Mouse (Mus musculus) kidney, embryonic 14.5 days (tissue): ENCODE measurements around the gene Cacna1c. TPM values are rescaled to one million over a fixed set of nuclear protein-coding genes. Genes with fewer than 3 reads are reported as not detected.

Experiments used
- ATAC-seq: fragments of 200-750 bp; cut with Nextera tagmentation; 2 replicates; pipeline ENCODE4 v1.8.0; 2017; ENCODE audit warnings: moderate number of reproducible peaks, mild to moderate bottlenecking, moderate TSS enrichment, moderate library complexity; ENCODE audit not compliant: low FRiP score, low TSS enrichment
- H3K27ac ChIP-seq: fragments of 300-500 bp; sonication (generic); 2 replicates; pipeline ENCODE4 v1.5.1; 2014; ENCODE audit warnings: low read depth, mild to moderate bottlenecking, low read length, moderate library complexity, mixed read lengths
- H3K27me3 ChIP-seq: fragments of 300-500 bp; sonication (generic); 2 replicates; pipeline ENCODE4 v1.6.1; 2014; ENCODE audit warnings: mild to moderate bottlenecking, low read length; ENCODE audit not compliant: control insufficient read depth, insufficient read depth
- H3K36me3 ChIP-seq: fragments of 300-500 bp; sonication (generic); 2 replicates; pipeline ENCODE4 v1.6.1; 2014; ENCODE audit warnings: low read length, mixed read lengths; ENCODE audit not compliant: control insufficient read depth, insufficient read depth
- H3K4me1 ChIP-seq: fragments of 300-500 bp; sonication (generic); 2 replicates; pipeline ENCODE4 v1.6.1; 2014; ENCODE audit warnings: low read length, mixed read lengths; ENCODE audit not compliant: control insufficient read depth, insufficient read depth
- H3K4me2 ChIP-seq: fragments of 300-500 bp; sonication (generic); replicated peaks from 2 replicates; pipeline ENCODE4 v1.6.1; 2014; ENCODE audit warnings: low read depth, mild to moderate bottlenecking, low read length
- H3K4me3 ChIP-seq: fragments of 300-500 bp; sonication (generic); 2 replicates; pipeline ENCODE4 v1.5.1; 2014; ENCODE audit warnings: mild to moderate bottlenecking, low read length
- H3K9ac ChIP-seq: fragments of 300-500 bp; sonication (generic); 2 replicates; pipeline ENCODE4 v1.6.1; 2014; ENCODE audit warnings: low read depth, mild to moderate bottlenecking, low read length, moderate library complexity
- H3K9me3 ChIP-seq: fragments of 300-500 bp; sonication (generic); 2 replicates; pipeline ENCODE4 v1.6.1; 2016; ENCODE audit warnings: low read length; ENCODE audit not compliant: control insufficient read depth
- WGBS: fragments of 180-500 bp; shearing (Covaris S2); extraction: QIAGEN DNeasy Blood & Tissue Kit; methylation state at CpG from one replicate; pipeline ENCODE4 v1.1.7; 2014; 5-methylcytosine and 5-hydroxymethylcytosine counted together
- polyA plus RNA-seq: library from polyadenylated mRNA; unstranded; fragments of >200 nt; fragmentation: Nextera tagmentation; extraction: Ambion mirVana; gene quantifications from 2 replicates; pipeline ENCODE4 v1.2.1, GENCODE M21; 2014

Gene Cacna1c
- polyA plus RNA-seq, 1 experiment from 2014 or later = 3.3 TPM

- no peaks in the 10 kb centered on the region for H3K27me3 ChIP-seq
- H3K27ac ChIP-seq = no peak overlapping the region
- no peaks in the 10 kb centered on the region for H3K36me3 ChIP-seq
- H3K4me3 ChIP-seq = no peak overlapping the region
- H3K4me1 ChIP-seq = 0 out of 2 replicates have a peak, but pooled peaks cover 11% of the 10 kb centered on the region
- no peak overlapping the region for H3K9ac ChIP-seq
- 77% methylated on average over 4 of the region's 4 CpGs for WGBS
- ATAC-seq = no peak
- no peak overlapping the region for H3K4me2 ChIP-seq
- H3K9me3 ChIP-seq = 0 out of 2 replicates have a peak, but pooled peaks cover 2% of the 10 kb centered on the region
Measured at GRCm38 (mm10) chr6:118724908-118725307, 471.3 kb downstream of the Cacna1c start.

DNA sequence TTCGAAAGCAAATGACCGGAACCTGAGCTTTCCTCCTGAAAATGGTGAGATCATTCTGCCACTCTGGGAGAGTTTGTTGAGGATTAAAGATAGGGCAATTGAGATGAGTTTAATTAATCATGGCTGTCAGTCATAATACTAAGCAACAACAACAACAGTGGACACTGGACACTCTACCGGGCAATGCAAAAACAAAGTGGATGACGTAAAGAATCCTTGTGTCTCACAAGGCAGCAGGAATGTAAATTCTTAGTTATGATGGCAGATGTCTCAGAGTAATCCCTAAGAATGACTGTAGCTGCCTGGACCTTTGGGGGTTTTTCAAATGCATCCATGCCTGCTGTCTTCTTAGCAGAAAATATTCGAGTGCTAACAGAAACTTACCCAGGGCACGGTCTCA, 471.8 kb downstream of the Cacna1c start:
- Histone ChIP-seq H3K9me3 (no peaks in the 10 kb centered on the region), H3K36me3 (no peaks in the 10 kb centered on the region), H3K4me3 (no peak overlapping the region), H3K27me3 (no peaks in the 10 kb centered on the region), H3K9ac (no peak overlapping the region), H3K4me1 (0 out of 2 replicates have a peak, but pooled peaks cover 11% of the 10 kb centered on the region), H3K4me2 (no peak overlapping the region), H3K27ac (no peak overlapping the region)
- no peak for ATAC-seq
- WGBS = 71% methylated on average over 6 of the region's 6 CpGs

- 0 out of 2 replicates have a peak, but pooled peaks cover 11% of the 10 kb centered on the region for H3K4me1 ChIP-seq
- H3K27ac ChIP-seq = no peak overlapping the region
- WGBS = 34% methylated on average over 6 of the region's 6 CpGs
- no peak for ATAC-seq
- H3K27me3 ChIP-seq = no peaks in the 10 kb centered on the region
- no peak overlapping the region for H3K4me3 ChIP-seq
- H3K9me3 ChIP-seq = no peaks in the 10 kb centered on the region
- H3K36me3 ChIP-seq = no peaks in the 10 kb centered on the region
- no peak overlapping the region for H3K4me2 ChIP-seq
- H3K9ac ChIP-seq = no peak overlapping the region
Measured at GRCm38 (mm10) chr6:118722336-118722735, 473.9 kb downstream of the Cacna1c start.

DNA sequence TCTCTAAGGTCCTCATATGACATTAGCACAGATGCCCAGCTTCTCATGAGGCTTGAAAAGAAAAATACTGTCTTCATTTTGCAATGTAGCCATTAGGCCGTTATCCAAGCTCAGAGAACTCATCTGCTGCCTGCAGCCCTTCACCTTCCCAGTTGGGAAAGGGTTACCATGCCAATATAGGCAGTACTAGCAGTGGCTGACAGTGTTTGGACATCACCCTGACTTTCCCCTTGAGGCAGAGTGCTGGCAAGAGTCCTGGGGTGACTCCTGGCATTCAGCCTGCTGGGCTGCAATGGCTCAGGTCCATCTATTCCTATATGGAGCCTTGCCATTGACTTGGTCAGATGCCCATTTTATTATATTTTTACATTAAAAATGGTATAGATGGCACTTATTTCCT, 476.7 kb downstream of the Cacna1c start:
- WGBS = 81% methylated on average over 1 of the region's 1 CpGs
- no peak overlapping the region for H3K9ac ChIP-seq
- H3K4me2 ChIP-seq = no peak overlapping the region
- H3K27me3 ChIP-seq = no peaks in the 10 kb centered on the region
- 0 out of 2 replicates have a peak, but pooled peaks cover 11% of the 10 kb centered on the region for H3K4me1 ChIP-seq
- no peaks in the 10 kb centered on the region for H3K36me3 ChIP-seq
- no peak overlapping the region for H3K4me3 ChIP-seq
- H3K27ac ChIP-seq = no peak overlapping the region
- no peak for ATAC-seq
- H3K9me3 ChIP-seq = no peaks in the 10 kb centered on the region

DNA sequence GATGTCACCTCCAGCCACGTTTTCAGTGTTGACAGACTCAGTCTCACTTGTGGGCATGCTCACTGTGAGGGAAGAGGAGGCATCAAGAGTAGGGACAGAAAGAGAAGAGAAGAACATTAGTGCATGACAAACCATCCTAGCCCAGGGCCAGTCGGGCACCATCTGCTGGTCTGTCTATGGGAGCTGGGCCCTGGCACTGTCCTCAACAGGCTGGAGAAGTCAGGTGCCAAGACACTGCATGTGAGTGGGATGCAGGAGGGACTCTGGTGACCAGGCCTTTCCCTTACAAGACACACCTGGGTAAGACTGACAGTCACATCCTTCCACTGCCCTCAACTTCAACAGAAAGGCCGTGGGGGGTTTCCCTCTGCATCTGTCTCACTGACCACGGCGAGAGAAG, 482.9 kb downstream of the Cacna1c start:
- no peak for ATAC-seq
- H3K36me3 ChIP-seq = no peaks in the 10 kb centered on the region

DNA sequence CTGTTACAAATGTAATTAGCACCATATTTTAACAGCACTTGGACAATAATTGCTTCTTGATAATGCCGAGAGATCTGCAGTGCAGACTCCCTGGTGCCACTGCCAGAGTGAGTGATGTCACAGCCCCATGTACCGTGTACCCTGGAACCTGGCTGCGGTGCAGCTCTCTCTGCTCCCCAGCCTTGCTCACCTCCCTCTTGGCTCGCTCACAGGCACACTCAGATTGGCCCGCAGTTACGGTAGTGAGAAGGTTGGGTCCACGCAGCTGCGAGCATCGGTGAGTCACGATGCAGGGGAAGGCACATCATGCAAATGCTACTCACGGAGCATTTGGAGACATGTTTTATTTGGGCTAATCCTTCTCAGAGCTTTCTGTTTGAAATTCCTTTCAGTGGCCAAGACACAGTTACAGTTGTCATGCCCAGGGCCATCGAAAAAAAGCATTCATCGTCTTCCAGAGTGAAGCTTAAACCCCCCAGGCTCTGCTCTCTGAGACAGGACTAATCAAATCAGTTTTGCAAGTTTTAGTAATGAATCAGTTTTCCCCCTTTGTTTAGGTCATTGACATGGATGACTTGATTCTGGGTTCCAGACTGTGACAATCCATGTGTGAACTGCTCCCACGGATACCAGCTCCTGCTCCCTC, 484.4 kb downstream of the Cacna1c start:
- H3K27me3 ChIP-seq = no peaks in the 10 kb centered on the region
- H3K4me2 ChIP-seq = no peak overlapping the region
- H3K4me1 ChIP-seq = no peaks in the 10 kb centered on the region
- H3K36me3 ChIP-seq = no peaks in the 10 kb centered on the region
- no peak for ATAC-seq
- H3K4me3 ChIP-seq = no peak overlapping the region
- H3K9me3 ChIP-seq = no peaks in the 10 kb centered on the region
- no peak overlapping the region for H3K27ac ChIP-seq
- WGBS = 74% methylated on average over 14 of the region's 14 CpGs
- H3K9ac ChIP-seq = no peak overlapping the region

More for the DNA sequence above, 482.9 kb downstream of the Cacna1c start:
- Histone ChIP-seq H3K4me2 (no peak overlapping the region), H3K4me1 (no peaks in the 10 kb centered on the region), H3K9me3 (no peaks in the 10 kb centered on the region), H3K4me3 (no peak overlapping the region), H3K27me3 (no peaks in the 10 kb centered on the region), H3K27ac (no peak overlapping the region), H3K9ac (no peak overlapping the region)
- WGBS = 84% methylated on average over 5 of the region's 5 CpGs

DNA sequence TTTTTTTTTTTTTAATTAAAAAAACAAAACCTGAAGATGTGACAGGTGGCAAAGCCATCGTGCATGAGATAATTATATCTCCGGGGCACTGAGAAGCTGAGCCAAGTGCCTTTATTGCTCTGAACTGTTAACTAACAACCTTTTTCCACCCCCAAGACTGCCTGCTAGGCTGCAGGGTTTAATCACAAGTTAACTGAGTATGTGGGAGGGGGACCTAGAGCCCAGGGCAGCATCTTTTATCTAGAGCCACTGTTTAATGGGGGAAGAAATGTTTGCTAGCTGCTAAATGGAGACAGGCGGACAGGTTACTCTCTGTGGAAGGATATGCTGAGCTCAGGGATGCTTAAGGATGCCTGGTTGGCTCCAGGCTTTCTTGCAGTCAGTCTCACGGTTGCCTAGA, 489.2 kb downstream of the Cacna1c start:
- ATAC-seq = no peak
- H3K36me3 ChIP-seq = no peaks in the 10 kb centered on the region
- no peak overlapping the region for H3K4me3 ChIP-seq
- no peak overlapping the region for H3K9ac ChIP-seq
- H3K27me3 ChIP-seq = no peaks in the 10 kb centered on the region
- H3K9me3 ChIP-seq = no peaks in the 10 kb centered on the region
- H3K4me2 ChIP-seq = no peak overlapping the region
- H3K27ac ChIP-seq = no peak overlapping the region
- no peaks in the 10 kb centered on the region for H3K4me1 ChIP-seq
- 39% methylated on average over 4 of the region's 4 CpGs for WGBS

GRCm38 (mm10) chr6:118705840-118706239, 490.4 kb downstream of the Cacna1c start:
- H3K9ac ChIP-seq = no peak overlapping the region
- no peak for ATAC-seq
- H3K4me2 ChIP-seq = no peak overlapping the region
- H3K4me3 ChIP-seq = no peak overlapping the region
- no peaks in the 10 kb centered on the region for H3K36me3 ChIP-seq
- no peaks in the 10 kb centered on the region for H3K9me3 ChIP-seq
- H3K27ac ChIP-seq = no peak overlapping the region
- H3K27me3 ChIP-seq = no peaks in the 10 kb centered on the region
- 89% methylated on average over 7 of the region's 7 CpGs for WGBS
- no peaks in the 10 kb centered on the region for H3K4me1 ChIP-seq

DNA sequence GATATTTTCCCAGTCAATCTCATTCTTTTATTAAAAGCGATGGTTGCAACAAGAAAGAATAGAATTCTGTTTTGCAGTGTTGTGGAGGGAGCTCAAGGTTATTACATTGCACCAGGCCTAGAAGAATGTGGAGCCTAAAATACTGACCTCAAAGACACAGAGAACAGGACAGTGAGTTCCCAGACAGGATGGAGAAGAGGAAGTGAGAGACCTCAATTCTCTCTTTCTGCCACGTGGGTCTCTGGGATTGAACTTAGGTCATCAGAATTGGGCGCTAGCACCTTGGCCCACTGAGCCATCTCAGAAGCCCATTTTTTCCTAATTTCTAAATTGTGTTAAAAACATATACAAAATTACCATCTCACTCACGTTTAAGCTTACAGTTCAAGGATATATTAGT, 501.6 kb downstream of the Cacna1c start:
- Histone ChIP-seq H3K27me3 (no peaks in the 10 kb centered on the region), H3K9me3 (no peaks in the 10 kb centered on the region), H3K36me3 (no peaks in the 10 kb centered on the region), H3K4me2 (no peak overlapping the region), H3K9ac (no peak overlapping the region), H3K4me3 (no peak overlapping the region), H3K27ac (no peak overlapping the region), H3K4me1 (no peaks in the 10 kb centered on the region)
- 80% methylated on average over 4 of the region's 4 CpGs for WGBS
- no peak for ATAC-seq
